Mouse (Mus musculus) hindbrain, embryonic 11.5 days (tissue): ENCODE measurements around the gene Bicdl1. TPM values are rescaled to one million over a fixed set of nuclear protein-coding genes. Genes with fewer than 3 reads are reported as not detected.

Source experiments
- ATAC-seq: fragments of 200-750 bp; cut with Nextera tagmentation; 2 replicates; pipeline ENCODE4 v1.8.0; 2017; ENCODE audit warnings: mild to moderate bottlenecking, moderate TSS enrichment, moderate library complexity; ENCODE audit not compliant: low FRiP score
- DNase-seq: peaks from one replicate; pipeline ENCODE4 v3.0.0-alpha.2; 2015; ENCODE audit warnings: low spot score
- H3K27ac ChIP-seq: fragments of 300-500 bp; sonication (generic); 2 replicates; pipeline ENCODE4 v1.5.1; 2014; ENCODE audit warnings: mild to moderate bottlenecking, low read depth, low read length
- H3K27me3 ChIP-seq: fragments of 300-500 bp; sonication (generic); 2 replicates; pipeline ENCODE4 v1.6.1; 2014; ENCODE audit warnings: mild to moderate bottlenecking, low read length, moderate library complexity, mixed read lengths; ENCODE audit not compliant: control insufficient read depth, insufficient read depth
- H3K36me3 ChIP-seq: fragments of 300-500 bp; sonication (generic); 2 replicates; pipeline ENCODE4 v1.6.1; 2014; ENCODE audit warnings: mild to moderate bottlenecking, low read length, moderate library complexity, mixed read lengths; ENCODE audit not compliant: control insufficient read depth, insufficient read depth
- H3K4me1 ChIP-seq: fragments of 300-500 bp; sonication (generic); replicated peaks from 2 replicates; pipeline ENCODE4 v1.6.1; 2014; ENCODE audit warnings: low read length, mixed read lengths; ENCODE audit not compliant: control insufficient read depth, insufficient read depth
- H3K4me2 ChIP-seq: fragments of 300-500 bp; sonication (generic); replicated peaks from 2 replicates; pipeline ENCODE4 v1.6.1; 2014; ENCODE audit warnings: mild to moderate bottlenecking, low read depth, low read length
- H3K4me3 ChIP-seq: fragments of 300-500 bp; sonication (generic); 2 replicates; pipeline ENCODE4 v1.5.1; 2014; ENCODE audit warnings: low read depth, low read length
- H3K9ac ChIP-seq: fragments of 300-500 bp; sonication (generic); 2 replicates; pipeline ENCODE4 v1.6.1; 2014; ENCODE audit warnings: low read depth, low read length
- H3K9me3 ChIP-seq: fragments of 300-500 bp; sonication (generic); 2 replicates; pipeline ENCODE4 v1.6.1; 2016; ENCODE audit warnings: low read length; ENCODE audit not compliant: control insufficient read depth
- WGBS: fragments of 180-500 bp; shearing (Covaris S2); extraction: QIAGEN DNeasy Blood & Tissue Kit; methylation state at CpG from one replicate; pipeline ENCODE4 v1.1.7; 2014; 5-methylcytosine and 5-hydroxymethylcytosine counted together
- polyA plus RNA-seq: library from polyadenylated mRNA; unstranded; fragments of >200 nt; fragmentation: Nextera tagmentation; extraction: Ambion mirVana; gene quantifications from 2 replicates; pipeline ENCODE4 v1.2.1, GENCODE M21; 2014

Bicdl1 gene
- polyA plus RNA-seq, 1 experiment from 2014 or later = 15.8 TPM

DNA sequence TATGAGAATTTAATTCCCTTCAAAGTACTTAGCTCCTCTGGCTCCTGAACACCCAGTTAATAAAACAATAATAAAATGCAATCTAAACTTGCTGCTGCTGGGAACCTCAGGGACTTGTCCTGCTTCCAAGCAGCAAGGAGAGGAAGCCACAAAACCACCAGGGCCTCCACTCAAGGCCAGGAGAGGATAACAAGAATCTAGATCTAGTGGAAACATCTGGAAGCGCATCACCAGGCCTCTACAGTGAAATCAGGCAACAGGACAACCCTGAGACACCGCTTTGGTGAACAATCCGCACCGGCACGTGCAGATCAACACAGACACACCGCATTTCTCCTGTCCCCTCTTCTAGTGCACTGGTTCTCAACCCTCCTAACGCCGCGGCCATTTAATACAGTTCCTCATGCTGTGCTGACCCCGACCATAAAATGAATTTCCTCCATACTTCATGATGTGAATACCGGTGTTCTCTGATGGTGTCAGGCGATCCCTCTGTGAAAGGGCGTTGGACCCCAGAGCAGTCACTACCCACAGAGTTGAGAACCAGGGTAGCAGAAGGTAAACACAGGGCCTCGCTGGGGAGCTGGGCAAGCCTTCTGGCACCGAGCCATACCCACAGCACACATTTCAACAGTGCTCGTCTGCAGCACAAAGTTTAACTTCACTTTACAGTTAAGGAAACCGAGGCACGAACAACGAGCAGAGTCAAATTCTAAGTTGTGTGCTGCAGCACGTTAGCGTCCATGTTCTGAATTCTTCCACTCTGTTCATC is 9.0 kb downstream of the Bicdl1 start:
- WGBS = 91% methylated on average over 21 of the region's 21 CpGs
- ATAC-seq (no peak), DNase-seq (no peak)
- no peak overlapping the region for H3K27ac ChIP-seq
- no peak overlapping the region for H3K4me2 ChIP-seq
- H3K9me3 ChIP-seq = no peaks in the 10 kb centered on the region
- H3K9ac ChIP-seq = no peak overlapping the region
- no peaks in the 10 kb centered on the region for H3K27me3 ChIP-seq
- no peaks in the 10 kb centered on the region for H3K4me1 ChIP-seq
- no peaks in the 10 kb centered on the region for H3K36me3 ChIP-seq
- H3K4me3 ChIP-seq = no peak overlapping the region

DNA sequence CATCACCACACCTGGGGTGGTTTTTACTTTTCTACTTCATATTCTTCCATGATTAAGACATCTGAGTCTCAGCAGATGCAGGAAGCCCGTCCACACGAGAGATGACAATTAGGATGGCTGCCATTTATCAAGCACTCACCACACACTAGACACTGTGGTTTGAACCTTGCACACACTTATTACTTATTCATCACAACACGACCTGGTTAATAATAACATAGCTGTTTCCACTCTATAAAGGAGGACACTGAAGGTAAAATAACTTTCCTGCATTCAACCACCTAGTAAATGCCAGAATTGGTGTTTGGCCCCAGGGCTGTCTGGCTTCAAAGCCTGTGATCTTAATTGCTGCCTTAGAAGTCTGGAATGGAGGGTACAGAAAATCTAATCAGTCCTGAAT is 10.7 kb downstream of the Bicdl1 start:
- Histone ChIP-seq H3K4me1 (no peaks in the 10 kb centered on the region), H3K4me3 (no peak overlapping the region), H3K9ac (no peak overlapping the region), H3K27ac (no peak overlapping the region), H3K9me3 (no peaks in the 10 kb centered on the region), H3K27me3 (no peaks in the 10 kb centered on the region), H3K4me2 (no peak overlapping the region), H3K36me3 (no peaks in the 10 kb centered on the region)
- ATAC-seq (no peak), DNase-seq (no peak)
- WGBS = 70% methylated on average over 3 of the region's 3 CpGs

DNA sequence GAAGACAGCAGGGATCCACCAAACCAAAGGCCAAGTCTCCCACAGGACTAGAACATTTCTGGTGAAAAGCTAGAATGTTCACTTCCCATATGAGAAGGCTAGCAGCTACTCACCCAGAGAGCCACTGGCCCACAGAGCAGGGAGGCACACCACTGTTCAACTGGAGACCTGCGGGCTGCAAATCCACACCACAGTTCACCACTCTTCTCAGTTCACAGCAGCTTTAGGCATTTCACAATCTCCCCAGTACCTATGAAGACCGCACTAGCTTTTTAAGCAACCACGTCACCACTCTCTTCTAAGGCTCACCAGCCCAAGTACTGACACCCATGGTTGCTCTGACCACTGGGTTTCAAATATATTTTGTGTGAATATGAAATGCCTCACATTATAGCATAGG is 13.7 kb downstream of the Bicdl1 start:
- Histone ChIP-seq H3K4me2 (no peak overlapping the region), H3K27me3 (no peaks in the 10 kb centered on the region), H3K4me1 (no peaks in the 10 kb centered on the region), H3K9me3 (no peaks in the 10 kb centered on the region), H3K9ac (no peak overlapping the region), H3K36me3 (no peaks in the 10 kb centered on the region), H3K4me3 (no peak overlapping the region), H3K27ac (no peak overlapping the region)
- DNase-seq (no peak), ATAC-seq (no peak)
- 93% methylated on average over 3 of the region's 3 CpGs for WGBS

DNA sequence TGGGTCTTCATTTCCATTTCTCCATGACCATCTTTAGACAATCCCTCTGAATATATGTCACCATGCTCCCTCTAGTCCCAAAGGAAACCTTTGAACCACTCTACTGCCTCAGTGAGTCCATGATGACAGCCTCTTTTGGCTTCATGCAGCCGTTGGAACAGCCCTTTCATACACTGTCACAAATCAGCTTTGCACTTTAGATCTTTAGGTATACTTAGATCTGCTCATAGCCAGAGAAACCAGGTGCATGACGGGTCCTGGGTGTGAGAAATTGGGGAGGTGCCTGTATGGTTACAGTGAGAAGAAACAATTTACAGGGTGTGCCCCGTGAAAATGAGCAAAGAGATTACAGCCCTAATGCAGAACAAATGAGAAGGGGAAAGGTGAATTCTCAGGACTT is 14.3 kb downstream of the Bicdl1 start:
- no peaks in the 10 kb centered on the region for H3K36me3 ChIP-seq
- H3K27me3 ChIP-seq = no peaks in the 10 kb centered on the region
- H3K4me3 ChIP-seq = no peak overlapping the region
- no peak overlapping the region for H3K9ac ChIP-seq
- DNase-seq (no peak), ATAC-seq (no peak)
- no peaks in the 10 kb centered on the region for H3K9me3 ChIP-seq
- H3K4me2 ChIP-seq = no peak overlapping the region
- H3K27ac ChIP-seq = no peak overlapping the region
- H3K4me1 ChIP-seq = no peaks in the 10 kb centered on the region
- 84% methylated on average over 3 of the region's 3 CpGs for WGBS

DNA sequence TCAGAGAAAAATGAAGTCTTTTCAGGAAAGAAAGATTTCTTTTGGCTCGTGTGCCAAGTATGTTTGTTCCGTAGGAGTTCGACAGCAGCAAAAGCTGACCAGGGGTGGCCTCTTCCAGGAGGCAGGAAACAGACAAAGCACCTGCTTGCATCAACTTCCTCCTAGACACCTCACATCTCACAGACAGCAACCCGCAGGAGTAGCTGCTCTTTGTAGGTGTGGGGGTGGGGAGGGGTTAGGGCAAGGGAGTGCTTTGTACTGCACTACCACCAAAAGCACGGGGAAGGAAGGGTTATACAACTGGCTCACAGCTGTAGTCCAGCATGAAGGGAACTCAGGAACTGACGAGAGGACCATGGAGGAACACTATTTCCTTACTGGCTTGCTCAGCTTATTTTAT is 15.0 kb downstream of the Bicdl1 start:
- H3K27me3 ChIP-seq = no peaks in the 10 kb centered on the region
- H3K9me3 ChIP-seq = no peaks in the 10 kb centered on the region
- no peaks in the 10 kb centered on the region for H3K4me1 ChIP-seq
- no peak overlapping the region for H3K4me2 ChIP-seq
- no peak overlapping the region for H3K4me3 ChIP-seq
- WGBS = 85% methylated on average over 6 of the region's 6 CpGs
- H3K27ac ChIP-seq = no peak overlapping the region
- DNase-seq = no peak
- H3K36me3 ChIP-seq = no peaks in the 10 kb centered on the region
- H3K9ac ChIP-seq = no peak overlapping the region
- ATAC-seq = no peak

DNA sequence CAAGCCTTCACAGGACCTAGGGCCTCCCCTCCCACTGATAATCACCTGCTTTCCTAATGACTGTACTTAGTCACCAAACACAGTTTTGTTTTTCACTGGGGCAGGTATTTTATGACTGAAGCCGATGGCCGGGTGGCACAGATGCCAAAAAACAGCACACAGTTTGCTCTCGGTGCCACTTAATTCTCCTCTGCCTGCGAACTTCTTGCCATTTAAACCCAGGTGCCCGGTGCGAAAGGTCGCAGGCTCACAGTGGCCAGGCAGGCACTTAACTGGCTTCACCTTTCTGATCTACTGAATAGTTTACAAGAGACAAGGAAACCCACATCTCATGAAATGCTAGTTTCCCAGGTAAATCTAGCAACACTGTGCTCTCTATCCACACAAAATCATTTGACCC is 16.7 kb downstream of the Bicdl1 start:
- Histone ChIP-seq H3K4me1 (no peaks in the 10 kb centered on the region), H3K36me3 (no peaks in the 10 kb centered on the region), H3K4me2 (no peak overlapping the region), H3K4me3 (no peak overlapping the region), H3K27ac (no peak overlapping the region), H3K27me3 (no peaks in the 10 kb centered on the region), H3K9ac (no peak overlapping the region), H3K9me3 (no peaks in the 10 kb centered on the region)
- no peak for ATAC-seq
- WGBS = 89% methylated on average over 7 of the region's 7 CpGs
- no peak for DNase-seq

DNA sequence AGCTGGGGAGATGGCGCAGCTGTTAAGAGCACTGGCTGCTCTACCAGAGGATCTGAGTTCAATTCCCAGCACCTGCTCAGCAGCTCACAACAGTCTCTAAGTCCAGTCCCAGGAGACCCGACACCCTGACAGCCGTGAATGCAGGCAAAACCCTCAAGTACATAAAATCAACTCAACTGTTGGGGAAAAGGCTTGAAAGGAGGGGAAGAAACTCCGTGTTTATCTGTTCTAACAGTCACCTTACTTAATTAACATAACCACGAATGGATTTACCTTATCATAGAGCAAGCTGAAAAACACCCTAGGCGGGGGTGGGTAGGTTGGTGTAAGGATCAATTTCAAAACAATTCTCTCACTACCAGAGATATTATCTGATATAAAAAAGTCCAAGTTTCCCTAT is 18.9 kb downstream of the Bicdl1 start:
- H3K4me3 ChIP-seq = no peak overlapping the region
- H3K27ac ChIP-seq = no peak overlapping the region
- no peaks in the 10 kb centered on the region for H3K36me3 ChIP-seq
- DNase-seq (no peak), ATAC-seq (no peak)
- H3K4me1 ChIP-seq = no peaks in the 10 kb centered on the region
- H3K4me2 ChIP-seq = no peak overlapping the region
- no peaks in the 10 kb centered on the region for H3K27me3 ChIP-seq
- H3K9ac ChIP-seq = no peak overlapping the region
- H3K9me3 ChIP-seq = no peaks in the 10 kb centered on the region
- WGBS = 76% methylated on average over 6 of the region's 6 CpGs

DNA sequence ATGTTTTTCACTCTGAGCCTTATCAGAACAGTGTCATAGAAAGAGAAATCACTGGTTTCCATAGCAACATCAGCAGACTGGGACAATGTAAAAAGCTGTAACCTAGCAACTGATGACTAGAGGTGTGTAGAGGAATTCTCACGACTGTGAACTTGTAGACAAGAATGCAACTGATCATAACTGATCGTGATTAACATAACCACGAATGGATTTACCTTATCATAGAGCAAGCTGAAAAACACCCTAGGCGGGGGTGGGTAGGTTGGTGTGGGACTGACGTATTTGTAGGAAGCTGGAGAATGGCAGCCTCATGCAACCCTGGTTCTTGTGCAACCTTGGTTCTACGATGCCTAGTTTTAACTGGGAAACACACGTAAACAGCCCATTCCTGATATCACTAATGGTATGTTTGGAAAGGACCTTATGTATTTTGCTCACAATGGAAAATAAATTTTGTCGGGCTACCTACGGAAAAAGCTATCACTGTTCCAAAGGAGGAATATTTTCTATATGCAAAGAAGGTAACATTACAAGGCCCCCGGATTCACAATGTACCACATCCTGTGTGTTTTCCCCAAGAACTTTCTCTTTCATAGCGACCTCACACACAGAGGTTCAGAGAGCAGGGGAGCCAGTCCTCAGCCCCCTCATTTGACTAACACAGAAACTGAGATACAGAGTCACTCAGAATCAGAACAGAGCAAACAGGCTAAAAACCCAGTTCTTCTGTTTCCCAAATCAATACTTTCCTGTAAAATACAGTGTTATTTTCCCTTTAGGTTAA is 19.6 kb downstream of the Bicdl1 start:
- Histone ChIP-seq H3K4me3 (no peak overlapping the region), H3K27ac (no peak overlapping the region), H3K36me3 (no peaks in the 10 kb centered on the region), H3K9ac (no peak overlapping the region), H3K4me2 (no peak overlapping the region), H3K9me3 (no peaks in the 10 kb centered on the region), H3K27me3 (no peaks in the 10 kb centered on the region), H3K4me1 (no peaks in the 10 kb centered on the region)
- DNase-seq = no peak
- WGBS = 74% methylated on average over 11 of the region's 11 CpGs
- no peak for ATAC-seq

DNA sequence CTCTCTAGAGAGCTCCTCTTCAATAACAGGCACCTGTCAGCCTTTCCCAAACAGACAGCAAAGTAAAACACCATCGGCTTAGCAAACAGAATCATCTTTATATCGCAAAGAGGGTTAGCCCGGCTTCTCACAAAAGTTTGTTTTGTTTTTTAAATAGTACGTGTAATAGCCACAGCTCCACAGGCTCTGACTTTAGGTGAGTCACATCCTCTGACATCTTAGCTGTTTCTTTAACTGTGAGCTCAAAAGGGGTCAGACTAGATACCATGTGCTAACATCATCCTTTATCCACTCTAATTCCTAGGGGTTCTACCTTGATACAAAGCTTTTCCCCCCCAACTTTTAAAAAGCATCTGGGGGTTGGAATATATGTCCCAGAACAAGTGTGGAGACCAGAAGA is 21.2 kb downstream of the Bicdl1 start:
- Histone ChIP-seq H3K27me3 (no peaks in the 10 kb centered on the region), H3K27ac (no peak overlapping the region), H3K4me2 (no peak overlapping the region), H3K36me3 (no peaks in the 10 kb centered on the region), H3K4me1 (no peaks in the 10 kb centered on the region), H3K9me3 (no peaks in the 10 kb centered on the region), H3K4me3 (no peak overlapping the region), H3K9ac (no peak overlapping the region)
- 90% methylated on average over 4 of the region's 4 CpGs for WGBS
- ATAC-seq (no peak), DNase-seq (no peak)
